Mouse (Mus musculus): ENCODE results near the gene Trim7. TPM values are rescaled to one million over a fixed set of nuclear protein-coding genes. Genes with fewer than 3 reads are reported as not detected.
"Not testable (repeated sequence)": the region's sequence is repeated elsewhere in the genome, so short reads cannot be mapped to it uniquely, and the experiment has no call there.

Gene Trim7
- polyA plus RNA-seq, 1 experiment from 2014 or later: 1.00 TPM

- not testable (repeated sequence) for H3K4me1 ChIP-seq; H3K9ac ChIP-seq; H3K4me2 ChIP-seq; H3K9me3 ChIP-seq; ATAC-seq (ENCODE audit: low FRiP score); H3K4me3 ChIP-seq (replicated peaks); H3K36me3 ChIP-seq (replicated peaks); H3K27ac ChIP-seq; H3K27me3 ChIP-seq
- 84% methylated on average over 6 of the region's 6 CpGs for WGBS
These were observed 75.0 kb downstream of the Trim7 start for GRCm38 (mm10) chr11:48900654-48901566.

- H3K4me1 ChIP-seq, H3K27me3 ChIP-seq: not testable (repeated sequence)
- 93% methylated on average over 1 of the region's 1 CpGs for WGBS
These were observed 75.6 kb downstream of the Trim7 start for GRCm38 (mm10) chr11:48901567-48901930.

More at GRCm38 (mm10) chr11:48901567-48901930, 75.6 kb downstream of the Trim7 start:
- not testable (repeated sequence) for H3K27ac ChIP-seq; H3K9me3 ChIP-seq; H3K36me3 ChIP-seq (replicated peaks); H3K9ac ChIP-seq; H3K4me3 ChIP-seq (replicated peaks); H3K4me2 ChIP-seq; ATAC-seq (ENCODE audit: low FRiP score)

Other genes with a start within 250 kb of the Trim7 start
- 512 and 565 TPM in 2 replicates for gene Rack1, start 25.8 kb upstream of the Trim7 start, polyA plus RNA-seq (2016; fragmentation: Nextera tagmentation; extraction: Ambion mirVana)
- 6.2 and 6.8 TPM in 2 replicates for gene Trim41, start 8.8 kb upstream of the Trim7 start, polyA plus RNA-seq (2016; fragmentation: Nextera tagmentation; extraction: Ambion mirVana)
- 6.8 and 9.4 TPM in 2 replicates for gene Gm12184, start 515 bp downstream of the Trim7 start, polyA plus RNA-seq (2016; fragmentation: Nextera tagmentation; extraction: Ambion mirVana)
- gene Irgm1, start 45.5 kb downstream of the Trim7 start, polyA plus RNA-seq (2016; fragmentation: Nextera tagmentation; extraction: Ambion mirVana): 1.2 and 1.8 TPM in 2 replicates
- 0.09 TPM in 1 of 2 replicates, not detected in the other for gene Gm5431, start 76.1 kb downstream of the Trim7 start, polyA plus RNA-seq (2016; fragmentation: Nextera tagmentation; extraction: Ambion mirVana)
- gene Psme2b, start 120.0 kb downstream of the Trim7 start, polyA plus RNA-seq (2016; fragmentation: Nextera tagmentation; extraction: Ambion mirVana): 1.8 and 2.0 TPM in 2 replicates
- not detected in 2 replicates for gene Olfr56, start 152.7 kb downstream of the Trim7 start, polyA plus RNA-seq (2016; fragmentation: Nextera tagmentation; extraction: Ambion mirVana)
- gene 9930111J21Rik1, start 153.3 kb downstream of the Trim7 start, polyA plus RNA-seq (2016; fragmentation: Nextera tagmentation; extraction: Ambion mirVana): 0.23 TPM in 1 of 2 replicates, not detected in the other
- not detected in 2 replicates for gene Gm12185, start 166.1 kb downstream of the Trim7 start, polyA plus RNA-seq (2016; fragmentation: Nextera tagmentation; extraction: Ambion mirVana)
- gene Tgtp1, start 168.0 kb downstream of the Trim7 start, polyA plus RNA-seq (2016; fragmentation: Nextera tagmentation; extraction: Ambion mirVana): not detected in 2 replicates
- gene 9930111J21Rik2, start 225.1 kb downstream of the Trim7 start, polyA plus RNA-seq (2016; fragmentation: Nextera tagmentation; extraction: Ambion mirVana): 0.17 and 0.23 TPM in 2 replicates
- gene Tgtp2, start 238.1 kb downstream of the Trim7 start, polyA plus RNA-seq (2016; fragmentation: Nextera tagmentation; extraction: Ambion mirVana): not detected in 2 replicates

Measured in forebrain, embryonic 12.5 days (tissue).